Mouse (Mus musculus): ENCODE results near the gene Kifc5b. TPM values are rescaled to one million over a fixed set of nuclear protein-coding genes. Genes with fewer than 3 reads are reported as not detected.
"Not testable (repeated sequence)": the region's sequence is repeated elsewhere in the genome, so short reads cannot be mapped to it uniquely, and the experiment has no call there.

Gene Kifc5b
- polyA plus RNA-seq, 1 experiment from 2014 or later: 5.1 TPM

- Histone ChIP-seq H3K27ac (no peak overlapping the region), H3K4me2 (replicated peaks) (0 out of 2 replicates have a peak overlapping the region, but pooled peaks have one; percentile 9), H3K9ac (no peak overlapping the region; the same call in 1 of the 2 replicates), H3K27me3 (replicated peaks) (no peaks in the 10 kb centered on the region), H3K4me3 (replicated peaks) (no peak overlapping the region), H3K36me3 (no peaks in the 10 kb centered on the region), H3K9me3 (no peaks in the 10 kb centered on the region), H3K4me1 (replicated peaks) (0 out of 2 replicates have a peak, but pooled peaks cover 6% of the 10 kb centered on the region)
- no peak for ATAC-seq
- 38% methylated on average over 16 of the region's 16 CpGs for WGBS
Measured at GRCm38 (mm10) chr17:26892635-26893375, 24.1 kb upstream of the Kifc5b start.

- no peak for ATAC-seq
- H3K4me1 ChIP-seq (replicated peaks): 0 out of 2 replicates have a peak, but pooled peaks cover 6% of the 10 kb centered on the region
- no peaks in the 10 kb centered on the region for H3K36me3 ChIP-seq
- 70% methylated on average over 6 of the region's 6 CpGs for WGBS
- H3K4me2 ChIP-seq (replicated peaks): no peak overlapping the region
- H3K4me3 ChIP-seq (replicated peaks): no peak overlapping the region
- no peaks in the 10 kb centered on the region for H3K9me3 ChIP-seq
- H3K27me3 ChIP-seq (replicated peaks): no peaks in the 10 kb centered on the region
- H3K9ac ChIP-seq: no peak overlapping the region
- no peak overlapping the region for H3K27ac ChIP-seq
Measured at GRCm38 (mm10) chr17:26893492-26893891, 23.4 kb upstream of the Kifc5b start.

GRCm38 (mm10) chr17:26894342-26894741, 22.5 kb upstream of the Kifc5b start:
- H3K4me2 ChIP-seq (replicated peaks): no peak overlapping the region
- no peak overlapping the region for H3K27ac ChIP-seq
- no peaks in the 10 kb centered on the region for H3K36me3 ChIP-seq
- 76% methylated on average over 6 of the region's 6 CpGs for WGBS
- H3K9ac ChIP-seq: no peak overlapping the region
- no peaks in the 10 kb centered on the region for H3K9me3 ChIP-seq
- no peak overlapping the region for H3K4me3 ChIP-seq (replicated peaks)
- ATAC-seq: no peak
- 0 out of 2 replicates have a peak, but pooled peaks cover 6% of the 10 kb centered on the region for H3K4me1 ChIP-seq (replicated peaks)
- no peaks in the 10 kb centered on the region for H3K27me3 ChIP-seq (replicated peaks)

- H3K4me1 ChIP-seq (replicated peaks): 0 out of 2 replicates have a peak, but pooled peaks cover 6% of the 10 kb centered on the region
- H3K4me2 ChIP-seq (replicated peaks): no peak overlapping the region
- no peak overlapping the region for H3K9ac ChIP-seq
- no peak overlapping the region for H3K27ac ChIP-seq
- H3K27me3 ChIP-seq (replicated peaks): no peaks in the 10 kb centered on the region
- no peaks in the 10 kb centered on the region for H3K9me3 ChIP-seq
- H3K4me3 ChIP-seq (replicated peaks): no peak overlapping the region
- no peaks in the 10 kb centered on the region for H3K36me3 ChIP-seq
- 15% methylated on average over 10 of the region's 10 CpGs for WGBS
- ATAC-seq: no peak
Measured at GRCm38 (mm10) chr17:26895578-26895977, 21.3 kb upstream of the Kifc5b start.

- WGBS: 81% methylated on average over 6 of the region's 6 CpGs
- H3K27ac ChIP-seq: no peak overlapping the region
- H3K36me3 ChIP-seq: no peaks in the 10 kb centered on the region
- H3K27me3 ChIP-seq (replicated peaks): no peaks in the 10 kb centered on the region
- no peak overlapping the region for H3K4me2 ChIP-seq (replicated peaks)
- no peaks in the 10 kb centered on the region for H3K4me1 ChIP-seq (replicated peaks)
- H3K9me3 ChIP-seq: no peaks in the 10 kb centered on the region
- H3K4me3 ChIP-seq (replicated peaks): no peak overlapping the region
- ATAC-seq: no peak
- no peak overlapping the region for H3K9ac ChIP-seq
Measured at GRCm38 (mm10) chr17:26900916-26901315, 16.0 kb upstream of the Kifc5b start.

GRCm38 (mm10) chr17:26904320-26904719, 12.6 kb upstream of the Kifc5b start:
- Histone ChIP-seq H3K9ac (no peak overlapping the region), H3K4me1 (replicated peaks) (no peaks in the 10 kb centered on the region), H3K9me3 (no peaks in the 10 kb centered on the region), H3K27me3 (replicated peaks) (no peaks in the 10 kb centered on the region), H3K27ac (no peak overlapping the region), H3K4me3 (replicated peaks) (no peak overlapping the region), H3K36me3 (no peaks in the 10 kb centered on the region), H3K4me2 (replicated peaks) (no peak overlapping the region)
- 59% methylated on average over 5 of the region's 5 CpGs for WGBS
- ATAC-seq: no peak

- WGBS: 88% methylated on average over 15 of the region's 15 CpGs
- H3K27ac ChIP-seq; H3K9me3 ChIP-seq; ATAC-seq; H3K4me2 ChIP-seq (replicated peaks); H3K4me3 ChIP-seq (replicated peaks); H3K36me3 ChIP-seq; H3K4me1 ChIP-seq (replicated peaks); H3K9ac ChIP-seq; H3K27me3 ChIP-seq (replicated peaks): not testable (repeated sequence)
Measured at GRCm38 (mm10) chr17:26907506-26907905, 9.4 kb upstream of the Kifc5b start.

GRCm38 (mm10) chr17:26915248-26915647, 1.6 kb upstream of the Kifc5b start:
- Histone ChIP-seq H3K36me3 (no peaks in the 10 kb centered on the region), H3K27me3 (replicated peaks) (no peaks in the 10 kb centered on the region), H3K4me1 (replicated peaks) (peaks cover 3% of the 10 kb centered on the region), H3K9ac (no peak overlapping the region), H3K27ac (no peak overlapping the region), H3K4me2 (replicated peaks) (no peak overlapping the region), H3K4me3 (replicated peaks) (no peak overlapping the region), H3K9me3 (no peaks in the 10 kb centered on the region)
- no peak for ATAC-seq
- WGBS: 43% methylated on average over 1 of the region's 1 CpGs

GRCm38 (mm10) chr17:26917560-26917959, 669 bp downstream of the Kifc5b start:
- not testable (repeated sequence) for H3K27ac ChIP-seq; H3K27me3 ChIP-seq (replicated peaks); H3K36me3 ChIP-seq; H3K4me1 ChIP-seq (replicated peaks); ATAC-seq; H3K9me3 ChIP-seq
- peak overlapping the region; percentile 62 for H3K4me2 ChIP-seq (replicated peaks)
- under 1% methylated on average over 12 of the region's 12 CpGs for WGBS
- H3K9ac ChIP-seq: peak overlapping the region; percentile 73
- H3K4me3 ChIP-seq (replicated peaks): peak overlapping the region; percentile 77

- no peaks in the 10 kb centered on the region for H3K27me3 ChIP-seq (replicated peaks)
- peak overlapping the region; percentile 62 for H3K4me2 ChIP-seq (replicated peaks)
- no peak overlapping the region for H3K9ac ChIP-seq
- WGBS: 63% methylated on average over 2 of the region's 2 CpGs
- no peak overlapping the region for H3K27ac ChIP-seq
- no peaks in the 10 kb centered on the region for H3K9me3 ChIP-seq
- H3K36me3 ChIP-seq: 0 out of 2 replicates have a peak, but pooled peaks cover 3% of the 10 kb centered on the region
- H3K4me1 ChIP-seq (replicated peaks): peaks cover 3% of the 10 kb centered on the region
- peak overlapping the region; percentile 77; the same call in 1 of the 2 replicates for H3K4me3 ChIP-seq (replicated peaks)
- ATAC-seq: no peak
Measured at GRCm38 (mm10) chr17:26918343-26918742, 1.5 kb downstream of the Kifc5b start.

- WGBS: 50% methylated on average over 2 of the region's 2 CpGs
- H3K4me1 ChIP-seq (replicated peaks); ATAC-seq; H3K9me3 ChIP-seq; H3K36me3 ChIP-seq; H3K9ac ChIP-seq; H3K4me3 ChIP-seq (replicated peaks); H3K27me3 ChIP-seq (replicated peaks); H3K4me2 ChIP-seq (replicated peaks); H3K27ac ChIP-seq: not testable (repeated sequence)
Measured at GRCm38 (mm10) chr17:26919516-26919915, 2.6 kb downstream of the Kifc5b start.

GRCm38 (mm10) chr17:26922368-26922767, 5.5 kb downstream of the Kifc5b start:
- H3K4me3 ChIP-seq (replicated peaks); ATAC-seq; H3K27me3 ChIP-seq (replicated peaks); H3K9ac ChIP-seq; H3K4me1 ChIP-seq (replicated peaks); H3K27ac ChIP-seq; H3K4me2 ChIP-seq (replicated peaks); H3K9me3 ChIP-seq: not testable (repeated sequence)
- WGBS: 87% methylated on average over 6 of the region's 6 CpGs
- peaks cover 11% of the 10 kb centered on the region; the same call in 1 of the 2 replicates for H3K36me3 ChIP-seq

- not testable (repeated sequence) for H3K9me3 ChIP-seq; H3K27me3 ChIP-seq (replicated peaks); H3K4me3 ChIP-seq (replicated peaks); H3K27ac ChIP-seq; H3K4me1 ChIP-seq (replicated peaks); ATAC-seq; H3K4me2 ChIP-seq (replicated peaks); H3K9ac ChIP-seq
- peaks cover 21% of the 10 kb centered on the region for H3K36me3 ChIP-seq
- 95% methylated on average over 9 of the region's 9 CpGs for WGBS
Measured at GRCm38 (mm10) chr17:26925414-26925813, 8.5 kb downstream of the Kifc5b start.

Data from intestine, embryonic 15.5 days (tissue).